Mouse (Mus musculus) pancreas, adult 10 weeks (tissue): ENCODE measurements around the gene Ctnna3. TPM values are rescaled to one million over a fixed set of nuclear protein-coding genes. Genes with fewer than 3 reads are reported as not detected.

Experiments used
- polyA plus RNA-seq: library from polyadenylated mRNA; stranded (reverse); fragments of 350-450 nt; fragmentation: Illumina TruSeq; extraction: RNeasy Lipid Tissue Mini Kit (QIAGEN cat#74804); gene quantifications from one replicate; pipeline ENCODE4 v1.2.3, GENCODE M21; 2015; ENCODE audit warnings: low read depth, low replicate concordance; ENCODE audit not compliant: insufficient read depth

The Ctnna3 gene
- not detected for polyA plus RNA-seq

GRCm38 (mm10) chr10:63429785-63430305, at the start of gene Ctnna3:
Gene Ctnna3 (plus strand): TSS chr10:63430098.

GRCm38 (mm10) chr10:63381498-63382280, 48.2 kb upstream of the Ctnna3 start, which contains the start of gene Sirt1:
Gene Sirt1 (minus strand): TSS chr10:63381704.

GRCm38 (mm10) chr10:63382372-63383279, 47.3 kb upstream of the Ctnna3 start, which contains the start of gene Dnajc12:
Gene Dnajc12 (plus strand): TSS chr10:63382443.

DNA sequence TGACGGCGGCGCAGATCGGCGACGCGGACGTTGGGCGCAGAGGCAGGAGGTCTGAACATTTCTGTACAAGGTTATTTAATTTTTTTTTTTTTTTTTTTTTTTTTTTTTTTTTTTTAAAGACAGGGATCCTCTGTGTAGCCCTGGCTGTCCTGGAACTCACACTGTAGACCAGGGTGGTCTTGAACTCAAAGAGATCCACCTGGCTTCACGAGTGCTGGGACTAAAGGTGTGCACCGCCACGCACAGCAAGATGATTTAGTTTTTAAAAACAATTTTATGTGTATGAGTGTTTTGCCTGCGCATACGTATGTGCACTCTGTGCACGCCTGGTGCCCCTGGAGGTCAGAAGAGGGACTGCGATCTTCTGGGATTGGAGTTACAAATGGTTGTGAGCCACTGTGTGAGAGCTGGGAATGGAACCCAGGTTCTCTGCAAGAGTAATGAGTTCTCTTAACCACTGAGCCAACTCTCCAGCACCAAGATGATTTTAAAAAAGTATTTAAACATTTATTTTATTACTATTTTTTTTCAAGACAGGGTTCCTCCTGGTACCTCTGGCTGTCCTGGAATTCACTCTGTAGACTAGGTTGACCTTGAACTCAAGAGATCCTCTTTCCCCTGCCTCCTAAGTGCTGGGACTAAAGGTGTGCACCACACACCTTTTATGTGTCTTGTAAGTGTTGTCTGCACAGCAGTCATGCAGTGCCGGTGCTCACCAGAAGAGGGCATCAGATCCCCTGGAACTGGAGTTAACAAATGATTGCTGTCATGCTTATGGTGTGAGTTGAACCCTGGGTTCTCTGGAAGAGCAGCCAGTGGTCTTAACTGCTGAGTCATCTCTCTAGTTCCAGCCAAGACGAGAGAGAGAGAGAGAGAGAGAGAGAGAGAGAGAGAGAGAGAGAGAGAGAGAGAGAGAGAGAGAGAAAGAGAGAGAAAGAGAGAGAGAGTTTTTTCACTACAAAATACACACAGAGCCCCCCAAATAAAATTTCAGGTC, 7.9 kb upstream of the Ctnna3 start, which contains the start of gene Gm7075:
Gene Gm7075 (minus strand): TSS at position 51 of the 997 bp plus-strand sequence.

DNA sequence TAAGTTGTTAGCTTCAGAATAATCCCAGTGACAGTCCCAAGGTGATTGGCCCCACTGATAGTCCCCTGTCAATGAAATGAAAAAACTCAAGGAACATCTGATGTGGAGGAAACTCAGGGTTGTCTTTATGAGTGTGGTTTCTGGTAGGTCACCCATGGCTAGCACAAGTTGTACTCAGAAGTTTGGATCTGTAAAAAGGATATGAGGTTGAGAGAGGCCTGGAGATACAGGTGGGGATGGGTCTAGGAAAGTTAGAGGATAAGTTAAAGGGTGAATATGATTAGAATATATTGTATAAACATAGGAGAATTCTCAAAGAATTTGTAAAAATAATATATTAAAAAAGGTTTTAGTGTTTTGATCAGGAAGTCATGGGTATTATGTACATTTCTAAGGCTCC, 497.4 kb downstream of the Ctnna3 start, which contains the start of gene Gm10118:
Gene Gm10118 (minus strand): TSS at position 101 of the 400 bp plus-strand sequence.

GRCm38 (mm10) chr10:64089680-64090460, 660.0 kb downstream of the Ctnna3 start, which contains the start of gene Lrrtm3:
Gene Lrrtm3 (minus strand): TSS chr10:64090277.

Other genes starting within 250 kb of the Ctnna3 start
- gene Mypn, start 226.1 kb upstream of the Ctnna3 start, polyA plus RNA-seq, result not detected
- 12.5 TPM for gene Herc4, start 186.3 kb upstream of the Ctnna3 start, polyA plus RNA-seq
- gene Sirt1, start 48.4 kb upstream of the Ctnna3 start, polyA plus RNA-seq, result 3.5 TPM
- gene Dnajc12, start 47.7 kb upstream of the Ctnna3 start, polyA plus RNA-seq, result 1.8 TPM
- not detected for gene Gm7075, start 8.3 kb upstream of the Ctnna3 start, polyA plus RNA-seq